Mouse (Mus musculus) fibroblast of lung, adult 2 months (primary cell): ENCODE data around the gene Pcdh10.

Source experiments
- DNase-seq: peaks from one replicate; pipeline ENCODE4 v3.0.0-alpha.2; 2011; ENCODE audit warnings: low read depth

Gene Pcdh10

GRCm38 (mm10) chr3:45378145-45378544, at the start of gene Pcdh10:
Gene Pcdh10, plus strand, starts transcription at chr3:45378398.
- no peak for DNase-seq

- no peak for DNase-seq
These were observed 22.3 kb upstream of the Pcdh10 start for GRCm38 (mm10) chr3:45355919-45356318.

- no peak for DNase-seq
These were observed 9.2 kb upstream of the Pcdh10 start for GRCm38 (mm10) chr3:45368952-45369351.

- DNase-seq = no peak
These were observed 2.3 kb upstream of the Pcdh10 start for GRCm38 (mm10) chr3:45375761-45376500.

- no peak for DNase-seq
These were observed 1.5 kb upstream of the Pcdh10 start for GRCm38 (mm10) chr3:45376501-45377390.

GRCm38 (mm10) chr3:45377391-45377998, 703 bp upstream of the Pcdh10 start:
- DNase-seq = no peak

GRCm38 (mm10) chr3:45379541-45379971, 1.4 kb downstream of the Pcdh10 start:
- no peak for DNase-seq

- DNase-seq = no peak
These were observed 2.0 kb downstream of the Pcdh10 start for GRCm38 (mm10) chr3:45379972-45380761.

- DNase-seq = no peak
These were observed 2.9 kb downstream of the Pcdh10 start for GRCm38 (mm10) chr3:45380811-45381761.

- DNase-seq = no peak
These were observed 4.0 kb downstream of the Pcdh10 start for GRCm38 (mm10) chr3:45382032-45382755.

GRCm38 (mm10) chr3:45383831-45384230, 5.6 kb downstream of the Pcdh10 start:
- no peak for DNase-seq

- DNase-seq = no peak
These were observed 6.8 kb downstream of the Pcdh10 start for GRCm38 (mm10) chr3:45385028-45385427.

- no peak for DNase-seq
These were observed 7.3 kb downstream of the Pcdh10 start for GRCm38 (mm10) chr3:45385451-45385850.

- no peak for DNase-seq
These were observed 8.3 kb downstream of the Pcdh10 start for GRCm38 (mm10) chr3:45386512-45386911.

- no peak for DNase-seq
These were observed 18.9 kb downstream of the Pcdh10 start for GRCm38 (mm10) chr3:45397101-45397500.

GRCm38 (mm10) chr3:45403239-45403638, 25.0 kb downstream of the Pcdh10 start:
- DNase-seq = no peak

- DNase-seq = no peak
These were observed 53.5 kb downstream of the Pcdh10 start for GRCm38 (mm10) chr3:45431691-45432090.

- no peak for DNase-seq
These were observed 54.1 kb downstream of the Pcdh10 start for GRCm38 (mm10) chr3:45432172-45432765.
